In the genomic region with DNA sequence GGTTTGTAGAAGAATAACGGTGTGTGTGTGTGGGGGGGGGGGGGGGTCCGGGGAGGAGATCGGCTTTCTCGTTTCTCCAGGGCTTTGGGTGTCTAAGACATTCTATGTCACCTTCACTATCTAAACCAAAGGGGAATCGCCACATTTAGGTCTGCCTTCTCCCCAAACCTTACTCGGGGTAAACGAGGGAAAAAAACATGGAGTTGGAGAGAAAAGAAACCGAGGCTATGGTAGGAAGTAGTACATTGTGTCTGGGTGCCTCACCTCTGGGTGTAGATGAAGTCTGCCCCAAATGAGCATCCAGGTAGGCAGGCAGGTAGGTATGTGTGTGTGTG, we compare ENCODE assay signal across 10 mouse cellular contexts. TPM values are rescaled to one million over a fixed set of nuclear protein-coding genes. Genes with fewer than 3 reads are reported as not detected.
DNase-seq lines count a peak whose midpoint lies in the region; ATAC-seq and TF ChIP-seq lines count a peak whose summit lies in the region.
"Had no signal": no experiment of that assay in that cellular context is flagged by ENCODE, and none has a peak within 500 bp of the region (broad histone marks: within the 10 kb centered on the region; RNA-seq: fewer than 3 reads in every experiment).

No protein-coding gene starts in this region.

- peak overlapping the region; percentile 90 for H3K4me2 ChIP-seq in forebrain, embryonic 15.5 days (replicated peaks)
- H3K4me2 ChIP-seq in limb, embryonic 12.5 days: peak overlapping the region; percentile 62
- H3K4me2 ChIP-seq in neural tube, embryonic 13.5 days: peak overlapping the region; percentile 61

- no peaks in the 10 kb centered on the region for H3K9me3 ChIP-seq in forebrain, embryonic 15.5 days
- no peaks in the 10 kb centered on the region for H3K9me3 ChIP-seq in limb, embryonic 12.5 days
- no peaks in the 10 kb centered on the region for H3K9me3 ChIP-seq in neural tube, embryonic 13.5 days
- H3K9me3 ChIP-seq: heart, embryonic 13.5 days had no signal

- H3K79me2 ChIP-seq in heart, adult 2 months (replicated peaks; ENCODE audit: control insufficient read depth, insufficient read depth, low read length): no peaks in the 10 kb centered on the region

- no peak for ATAC-seq in forebrain, embryonic 15.5 days (replicated peaks)
- no peak for ATAC-seq in limb, embryonic 12.5 days (ENCODE audit: insufficient number of reproducible peaks, insufficient read depth, low FRiP score, low TSS enrichment, low read depth)
- no peak for ATAC-seq in neural tube, embryonic 13.5 days (ENCODE audit: low read depth)

- DNase-seq in left cerebral cortex, adult 2 months (ENCODE audit: extremely low spot score in 1 of 2, low spot score in 2 of 2): no peak
- no peak for DNase-seq in left cerebral cortex, postnatal 36 days (ENCODE audit: low spot score in 2 of 2)
- no peak for DNase-seq in heart, adult 2 months
- DNase-seq in ovary, adult 18-20 months (ENCODE audit: low spot score): no peak
- DNase-seq in cerebellum, adult 8-10 months: no peak

- TF ChIP-seq CTCF in left cerebral cortex, adult 2 months (IDR thresholded peaks at IDR 0.05): no peak
- no peak for TF ChIP-seq CTCF in heart, adult 2 months (IDR thresholded peaks at IDR 0.05)

- no peaks in the 10 kb centered on the region for H3K36me3 ChIP-seq in forebrain, embryonic 15.5 days
- H3K36me3 ChIP-seq in limb, embryonic 12.5 days: no peaks in the 10 kb centered on the region
- no peaks in the 10 kb centered on the region for H3K36me3 ChIP-seq in neural tube, embryonic 13.5 days
- no peaks in the 10 kb centered on the region for H3K36me3 ChIP-seq in heart, adult 2 months (ENCODE audit: control insufficient read depth, insufficient read depth, low read length)
- H3K36me3 ChIP-seq: heart, embryonic 13.5 days had no signal

- peak overlapping the region; percentile 49 for H3K4me3 ChIP-seq in left cerebral cortex, adult 2 months
- H3K4me3 ChIP-seq in forebrain, embryonic 15.5 days: peak overlapping the region; percentile 53
- peak overlapping the region; percentile 37; the same call in 1 of the 2 replicates for H3K4me3 ChIP-seq in limb, embryonic 12.5 days (replicated peaks)
- H3K4me3 ChIP-seq in neural tube, embryonic 13.5 days: peak overlapping the region; percentile 56
- no peak overlapping the region for H3K4me3 ChIP-seq in heart, adult 2 months

- peak overlapping the region; percentile 58 for H3K9ac ChIP-seq in forebrain, embryonic 15.5 days (replicated peaks)
- H3K9ac ChIP-seq in limb, embryonic 12.5 days (replicated peaks): no peak overlapping the region
- H3K9ac ChIP-seq in neural tube, embryonic 13.5 days: peak overlapping the region; percentile 86
- H3K9ac ChIP-seq in heart, adult 2 months (ENCODE audit: low read depth, low read length): no peak overlapping the region
- H3K9ac ChIP-seq: heart, embryonic 13.5 days; lung, embryonic 14.5 days had no signal

- intact Hi-C loops in left cerebral cortex, adult 2 months (cut with DNase I): loop anchor here (5.0 kb wide), 1 partner anchor 36 kb away; a partner anchor contains a TSS
- intact Hi-C loops in left cerebral cortex, postnatal 36 days (cut with DNase I): loop anchor here (5.0 kb wide), 1 partner anchor 36 kb away; a partner anchor contains a TSS
- intact Hi-C loops in heart, adult 2 months (cut with DNase I): no loop called here

- peaks cover 70% of the 10 kb centered on the region for H3K4me1 ChIP-seq in forebrain, embryonic 15.5 days
- peaks cover 32% of the 10 kb centered on the region for H3K4me1 ChIP-seq in limb, embryonic 12.5 days (replicated peaks)
- H3K4me1 ChIP-seq in neural tube, embryonic 13.5 days (replicated peaks): peaks cover 63% of the 10 kb centered on the region
- no peaks in the 10 kb centered on the region for H3K4me1 ChIP-seq in heart, adult 2 months (ENCODE audit: control insufficient read depth, insufficient read depth, low read length)

- no peak overlapping the region for H3K27ac ChIP-seq in left cerebral cortex, adult 2 months
- peak overlapping the region; percentile 88 for H3K27ac ChIP-seq in forebrain, embryonic 15.5 days (replicated peaks)
- H3K27ac ChIP-seq in limb, embryonic 12.5 days: no peak overlapping the region
- peak overlapping the region; percentile 89 for H3K27ac ChIP-seq in neural tube, embryonic 13.5 days (replicated peaks)
- H3K27ac ChIP-seq in heart, adult 2 months: no peak overlapping the region
- H3K27ac ChIP-seq: heart, embryonic 13.5 days had no signal

- no peaks in the 10 kb centered on the region for H3K27me3 ChIP-seq in forebrain, embryonic 15.5 days
- peaks cover 73% of the 10 kb centered on the region for H3K27me3 ChIP-seq in limb, embryonic 12.5 days
- peaks cover 4% of the 10 kb centered on the region; the same call in 1 of the 2 replicates for H3K27me3 ChIP-seq in neural tube, embryonic 13.5 days
- peaks cover 17% of the 10 kb centered on the region for H3K27me3 ChIP-seq in heart, adult 2 months (ENCODE audit: control insufficient read depth, insufficient read depth, low read length)

- no peak for TF ChIP-seq EP300 in heart, adult 2 months (IDR thresholded peaks at IDR 0.05; ENCODE audit: insufficient read depth, low read depth, low read length)

- WGBS in forebrain, embryonic 15.5 days: 5% methylated on average over 8 of the region's 8 CpGs
- WGBS in limb, embryonic 12.5 days: 11% methylated on average over 8 of the region's 8 CpGs
- WGBS in neural tube, embryonic 13.5 days: 4% methylated on average over 8 of the region's 8 CpGs
- 23% methylated on average over 8 of the region's 8 CpGs for WGBS in heart, adult 2 months

- TF ChIP-seq POLR2A in heart, adult 2 months (IDR thresholded peaks at IDR 0.05; ENCODE audit: insufficient read depth, low read depth, low read length): no peak

RNA-seq across cellular contexts. Expression of a gene that starts 12.0 kb away (rescaled TPM):
- total RNA-seq in left cerebral cortex, adult 2 months (2021): 10 to 100 TPM; 20.6 to 22.1 TPM
- total RNA-seq in left cerebral cortex, postnatal 36 days (2021): 10 to 100 TPM; 20.2 to 24.0 TPM
- polyA plus RNA-seq in forebrain, embryonic 15.5 days (2015; fragmentation: Nextera tagmentation; extraction: Ambion mirVana): 55.5 and 57.1 TPM in 2 replicates
- polyA plus RNA-seq in limb, embryonic 12.5 days (2016; fragmentation: Nextera tagmentation; extraction: Ambion mirVana): 36.4 and 38.5 TPM in 2 replicates
- 43.8 and 47.9 TPM in 2 replicates for polyA plus RNA-seq in neural tube, embryonic 13.5 days (2015; fragmentation: Nextera tagmentation; extraction: Ambion mirVana)
- total RNA-seq in heart, adult 2 months (2021): 10 to 100 TPM; 33.9 to 39.0 TPM
- 23.5 and 31.2 TPM in 2 replicates for polyA plus RNA-seq in heart, adult 2 months (2012; rRNA removed)

RNA-seq across cellular contexts. Expression of a gene that starts 29.5 kb away (rescaled TPM):
- 1 to 10 TPM in 1 of 2 experiments, under 1 TPM in 1; 0.65 to 1.2 TPM for total RNA-seq in left cerebral cortex, adult 2 months (2021)
- total RNA-seq in left cerebral cortex, postnatal 36 days (2021): 1 to 10 TPM; 1.2 TPM
- 1.7 TPM in 2 replicates for polyA plus RNA-seq in forebrain, embryonic 15.5 days (2015; fragmentation: Nextera tagmentation; extraction: Ambion mirVana)
- polyA plus RNA-seq in limb, embryonic 12.5 days (2016; fragmentation: Nextera tagmentation; extraction: Ambion mirVana): 0.25 and 0.65 TPM in 2 replicates
- polyA plus RNA-seq in neural tube, embryonic 13.5 days (2015; fragmentation: Nextera tagmentation; extraction: Ambion mirVana): 0.45 TPM in 1 of 2 replicates, not detected in the other
- 10 to 100 TPM in 1 of 2 experiments, 1 to 10 TPM in 1; 6.2 to 30.3 TPM for total RNA-seq in heart, adult 2 months (2021)
- 15.3 and 88.6 TPM in 2 replicates for polyA plus RNA-seq in heart, adult 2 months (2012; rRNA removed)

RNA-seq across cellular contexts. Expression of a gene that starts 36.6 kb away (rescaled TPM):
- 1 to 10 TPM; 6.1 TPM for total RNA-seq in left cerebral cortex, adult 2 months (2021)
- total RNA-seq in left cerebral cortex, postnatal 36 days (2021): 1 to 10 TPM; 6.0 to 6.4 TPM
- polyA plus RNA-seq in forebrain, embryonic 15.5 days (2015; fragmentation: Nextera tagmentation; extraction: Ambion mirVana): 18.1 and 18.5 TPM in 2 replicates
- 23.9 and 25.2 TPM in 2 replicates for polyA plus RNA-seq in limb, embryonic 12.5 days (2016; fragmentation: Nextera tagmentation; extraction: Ambion mirVana)
- 17.1 and 17.2 TPM in 2 replicates for polyA plus RNA-seq in neural tube, embryonic 13.5 days (2015; fragmentation: Nextera tagmentation; extraction: Ambion mirVana)
- total RNA-seq in heart, adult 2 months (2021): 10 to 100 TPM; 13.2 to 13.8 TPM
- polyA plus RNA-seq in heart, adult 2 months (2012; rRNA removed): 14.6 and 18.3 TPM in 2 replicates

Comparison
In these comparisons a context has a peak if more than half of its experiments do, and no peak if none do; other contexts are left out.
1. H3K27ac ChIP-seq: peak in forebrain, embryonic 15.5 days (single experiment) and neural tube, embryonic 13.5 days (single experiment); none in left cerebral cortex, adult 2 months (single experiment), limb, embryonic 12.5 days (single experiment) and heart, adult 2 months (single experiment).
2. H3K9ac ChIP-seq: peak in forebrain, embryonic 15.5 days (single experiment) and neural tube, embryonic 13.5 days (single experiment); none in limb, embryonic 12.5 days (single experiment) and heart, adult 2 months (single experiment).
3. Peak in every context shown above with its lines, with median percentiles within 50 percentile points of each other: H3K4me2 ChIP-seq.